Mouse (Mus musculus): ENCODE results near the gene Calr. TPM values are rescaled to one million over a fixed set of nuclear protein-coding genes. Genes with fewer than 3 reads are reported as not detected.
A peak's percentile ranks its signal among the peaks of the same experiment; 100 is the strongest.

Gene Calr
- 854 and 918 TPM in 2 replicates for polyA plus RNA-seq (2014; fragmentation: Nextera tagmentation; extraction: Ambion mirVana)

GRCm38 (mm10) chr8:84846722-84847572, at the start of gene Calr:
TSS of gene Calr (minus strand) at chr8:84846934.
- 1% methylated on average over 55 of the region's 55 CpGs for WGBS
- H3K27me3 ChIP-seq (ENCODE audit: control insufficient read depth, insufficient read depth, low read length) = no peaks in the 10 kb centered on the region
- peak within 1 kb of the TSS; percentile 75 for H3K4me2 ChIP-seq (ENCODE audit: low read depth, severe bottlenecking)
- DNase-seq (ENCODE audit: low spot score) = peak; percentile 100
- H3K36me3 ChIP-seq (ENCODE audit: control insufficient read depth, insufficient read depth, low read length) = peaks cover 32% of the 10 kb centered on the region
- peak; percentile 99 for ATAC-seq (ENCODE audit: insufficient number of reproducible peaks, low FRiP score, low TSS enrichment, low read depth)
- H3K4me1 ChIP-seq (ENCODE audit: control insufficient read depth, insufficient read depth, low read length) = peaks cover 15% of the 10 kb centered on the region
- peak within 1 kb of the TSS; percentile 79 for H3K27ac ChIP-seq (replicated peaks; ENCODE audit: low read depth, low read length)
- peak within 1 kb of the TSS; percentile 99 for H3K4me3 ChIP-seq (ENCODE audit: low read depth, low read length)
- no peaks in the 10 kb centered on the region for H3K9me3 ChIP-seq (ENCODE audit: control insufficient read depth, low read length)
- H3K9ac ChIP-seq (ENCODE audit: low read length) = peak within 1 kb of the TSS; percentile 98

DNA sequence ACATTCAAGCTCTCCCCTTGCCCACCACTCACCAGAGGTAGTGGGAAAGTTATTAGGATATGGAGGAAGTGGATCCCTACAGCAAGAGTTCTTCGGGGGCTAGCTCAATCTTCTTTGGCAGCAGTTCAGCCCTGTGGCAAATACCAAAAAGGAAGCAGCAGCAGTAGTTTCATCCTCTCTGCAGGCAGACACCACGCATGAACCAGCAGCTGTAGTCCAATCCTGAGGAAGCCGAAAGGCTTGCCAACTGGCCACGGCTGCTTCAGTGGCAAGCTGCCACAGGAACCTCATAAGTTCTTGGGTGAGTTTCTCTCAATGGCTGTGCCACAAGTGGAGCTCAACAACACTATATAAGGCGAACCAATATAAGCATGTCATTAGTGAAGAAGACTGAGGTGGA, 49.2 kb upstream of the Calr start:
- ATAC-seq (ENCODE audit: insufficient number of reproducible peaks, low FRiP score, low TSS enrichment, low read depth) = no peak
- Histone ChIP-seq H3K36me3 (ENCODE audit: control insufficient read depth, insufficient read depth, low read length) (no peaks in the 10 kb centered on the region), H3K4me2 (ENCODE audit: low read depth, severe bottlenecking) (no peak overlapping the region), H3K27me3 (ENCODE audit: control insufficient read depth, insufficient read depth, low read length) (no peaks in the 10 kb centered on the region), H3K9ac (ENCODE audit: low read length) (no peak overlapping the region), H3K4me3 (ENCODE audit: low read depth, low read length) (no peak overlapping the region), H3K9me3 (ENCODE audit: control insufficient read depth, low read length) (no peaks in the 10 kb centered on the region), H3K4me1 (ENCODE audit: control insufficient read depth, insufficient read depth, low read length) (peaks cover 6% of the 10 kb centered on the region), H3K27ac (replicated peaks; ENCODE audit: low read depth, low read length) (no peak overlapping the region)
- DNase-seq (ENCODE audit: low spot score) = no peak
- 88% methylated on average over 5 of the region's 5 CpGs for WGBS

DNA sequence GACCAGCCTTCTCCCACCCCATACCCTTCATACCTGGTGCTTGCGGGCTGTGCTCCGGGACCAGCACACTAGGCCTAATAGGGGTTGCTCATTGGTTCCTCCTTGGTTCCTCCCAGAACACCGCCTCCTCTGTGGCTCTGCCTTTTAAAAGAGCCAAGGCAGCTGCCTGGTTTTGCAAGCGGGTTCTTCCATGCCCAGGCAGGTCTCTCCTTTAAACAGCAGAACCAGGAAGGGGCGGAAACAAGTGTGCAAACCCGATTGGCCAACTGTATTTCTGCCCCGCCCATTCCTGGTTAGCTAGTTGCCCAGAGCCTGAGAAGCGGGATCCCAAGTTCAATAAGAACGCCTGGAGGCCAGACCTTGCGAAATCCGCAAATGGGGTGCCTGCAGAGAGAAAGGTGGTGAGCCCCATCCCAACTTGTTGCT, 47.0 kb upstream of the Calr start, which contains the start of gene Gcdh:
TSS of gene Gcdh (minus strand) at position 213 of the 426 bp plus-strand sequence.
- 0% methylated on average over 11 of the region's 11 CpGs for WGBS
- Histone ChIP-seq H3K4me3 (ENCODE audit: low read depth, low read length) (peak within 1 kb of the TSS; percentile 71), H3K27ac (replicated peaks; ENCODE audit: low read depth, low read length) (no peak within 1 kb of the TSS), H3K27me3 (ENCODE audit: control insufficient read depth, insufficient read depth, low read length) (no peaks in the 10 kb centered on the region), H3K36me3 (ENCODE audit: control insufficient read depth, insufficient read depth, low read length) (peaks cover 3% of the 10 kb centered on the region; the same call in 1 of the 2 replicates), H3K4me1 (ENCODE audit: control insufficient read depth, insufficient read depth, low read length) (peaks cover 6% of the 10 kb centered on the region), H3K9ac (ENCODE audit: low read length) (peak within 1 kb of the TSS; percentile 73), H3K4me2 (ENCODE audit: low read depth, severe bottlenecking) (peak within 1 kb of the TSS; percentile 85), H3K9me3 (ENCODE audit: control insufficient read depth, low read length) (no peaks in the 10 kb centered on the region)
- ATAC-seq (ENCODE audit: insufficient number of reproducible peaks, low FRiP score, low TSS enrichment, low read depth) (peak; percentile 89), DNase-seq (ENCODE audit: low spot score) (peak; percentile 92)

GRCm38 (mm10) chr8:84892993-84893708, 46.4 kb upstream of the Calr start:
- Histone ChIP-seq H3K4me3 (ENCODE audit: low read depth, low read length) (peak overlapping the region; percentile 71), H3K9me3 (ENCODE audit: control insufficient read depth, low read length) (no peaks in the 10 kb centered on the region), H3K36me3 (ENCODE audit: control insufficient read depth, insufficient read depth, low read length) (peaks cover 3% of the 10 kb centered on the region; the same call in 1 of the 2 replicates), H3K27me3 (ENCODE audit: control insufficient read depth, insufficient read depth, low read length) (no peaks in the 10 kb centered on the region), H3K4me1 (ENCODE audit: control insufficient read depth, insufficient read depth, low read length) (peaks cover 6% of the 10 kb centered on the region), H3K9ac (ENCODE audit: low read length) (peak overlapping the region; percentile 73), H3K27ac (replicated peaks; ENCODE audit: low read depth, low read length) (no peak overlapping the region), H3K4me2 (ENCODE audit: low read depth, severe bottlenecking) (peak overlapping the region; percentile 85)
- 13% methylated on average over 31 of the region's 31 CpGs for WGBS
- DNase-seq (ENCODE audit: low spot score) (no peak), ATAC-seq (ENCODE audit: insufficient number of reproducible peaks, low FRiP score, low TSS enrichment, low read depth) (peak; percentile 36)

GRCm38 (mm10) chr8:84889141-84889540, 42.4 kb upstream of the Calr start:
- Histone ChIP-seq H3K4me1 (ENCODE audit: control insufficient read depth, insufficient read depth, low read length) (peaks cover 6% of the 10 kb centered on the region), H3K27me3 (ENCODE audit: control insufficient read depth, insufficient read depth, low read length) (no peaks in the 10 kb centered on the region), H3K9me3 (ENCODE audit: control insufficient read depth, low read length) (no peaks in the 10 kb centered on the region), H3K4me3 (ENCODE audit: low read depth, low read length) (no peak overlapping the region), H3K27ac (replicated peaks; ENCODE audit: low read depth, low read length) (no peak overlapping the region), H3K4me2 (ENCODE audit: low read depth, severe bottlenecking) (no peak overlapping the region), H3K36me3 (ENCODE audit: control insufficient read depth, insufficient read depth, low read length) (peaks cover 11% of the 10 kb centered on the region), H3K9ac (ENCODE audit: low read length) (no peak overlapping the region)
- ATAC-seq (ENCODE audit: insufficient number of reproducible peaks, low FRiP score, low TSS enrichment, low read depth) = no peak
- DNase-seq (ENCODE audit: low spot score) = no peak
- 97% methylated on average over 1 of the region's 1 CpGs for WGBS

- Histone ChIP-seq H3K4me1 (ENCODE audit: control insufficient read depth, insufficient read depth, low read length) (peaks cover 6% of the 10 kb centered on the region), H3K27me3 (ENCODE audit: control insufficient read depth, insufficient read depth, low read length) (no peaks in the 10 kb centered on the region), H3K27ac (replicated peaks; ENCODE audit: low read depth, low read length) (no peak overlapping the region), H3K36me3 (ENCODE audit: control insufficient read depth, insufficient read depth, low read length) (peaks cover 11% of the 10 kb centered on the region), H3K9ac (ENCODE audit: low read length) (no peak overlapping the region), H3K4me2 (ENCODE audit: low read depth, severe bottlenecking) (no peak overlapping the region), H3K4me3 (ENCODE audit: low read depth, low read length) (no peak overlapping the region), H3K9me3 (ENCODE audit: control insufficient read depth, low read length) (no peaks in the 10 kb centered on the region)
- ATAC-seq (ENCODE audit: insufficient number of reproducible peaks, low FRiP score, low TSS enrichment, low read depth) = no peak
- WGBS = 93% methylated on average over 3 of the region's 3 CpGs
- no peak for DNase-seq (ENCODE audit: low spot score)
Measured at GRCm38 (mm10) chr8:84888280-84888679, 41.5 kb upstream of the Calr start.

DNA sequence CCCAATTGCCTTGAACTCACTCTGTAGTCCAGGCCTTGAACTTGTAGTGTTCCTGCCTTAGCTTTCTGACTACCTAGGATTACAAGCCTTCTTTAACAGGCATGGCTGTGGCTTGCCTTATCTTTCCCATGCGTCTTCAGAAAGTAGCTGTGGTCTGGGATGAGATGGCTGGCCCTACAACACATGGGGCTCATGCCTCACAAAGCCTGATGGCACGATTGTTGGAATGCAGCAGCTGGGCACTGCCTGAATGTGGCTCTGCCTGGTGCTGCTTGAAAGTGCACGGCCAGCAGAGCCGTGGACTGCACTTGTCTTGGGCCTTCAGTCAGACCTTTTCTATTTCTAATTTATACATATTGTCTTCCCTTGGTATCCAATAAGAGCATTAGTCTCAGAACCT, 38.0 kb upstream of the Calr start:
- ATAC-seq (ENCODE audit: insufficient number of reproducible peaks, low FRiP score, low TSS enrichment, low read depth) = no peak
- 90% methylated on average over 4 of the region's 4 CpGs for WGBS
- peaks cover 11% of the 10 kb centered on the region for H3K36me3 ChIP-seq (ENCODE audit: control insufficient read depth, insufficient read depth, low read length)
- H3K9ac ChIP-seq (ENCODE audit: low read length) = no peak overlapping the region
- DNase-seq (ENCODE audit: low spot score) = no peak
- no peak overlapping the region for H3K27ac ChIP-seq (replicated peaks; ENCODE audit: low read depth, low read length)
- H3K9me3 ChIP-seq (ENCODE audit: control insufficient read depth, low read length) = no peaks in the 10 kb centered on the region
- no peaks in the 10 kb centered on the region for H3K27me3 ChIP-seq (ENCODE audit: control insufficient read depth, insufficient read depth, low read length)
- H3K4me2 ChIP-seq (ENCODE audit: low read depth, severe bottlenecking) = no peak overlapping the region
- no peak overlapping the region for H3K4me3 ChIP-seq (ENCODE audit: low read depth, low read length)
- no peaks in the 10 kb centered on the region for H3K4me1 ChIP-seq (ENCODE audit: control insufficient read depth, insufficient read depth, low read length)

- Histone ChIP-seq H3K4me3 (ENCODE audit: low read depth, low read length) (no peak overlapping the region), H3K36me3 (ENCODE audit: control insufficient read depth, insufficient read depth, low read length) (no peaks in the 10 kb centered on the region), H3K27me3 (ENCODE audit: control insufficient read depth, insufficient read depth, low read length) (no peaks in the 10 kb centered on the region), H3K9ac (ENCODE audit: low read length) (no peak overlapping the region), H3K4me1 (ENCODE audit: control insufficient read depth, insufficient read depth, low read length) (no peaks in the 10 kb centered on the region), H3K27ac (replicated peaks; ENCODE audit: low read depth, low read length) (no peak overlapping the region), H3K4me2 (ENCODE audit: low read depth, severe bottlenecking) (no peak overlapping the region), H3K9me3 (ENCODE audit: control insufficient read depth, low read length) (no peaks in the 10 kb centered on the region)
- ATAC-seq (ENCODE audit: insufficient number of reproducible peaks, low FRiP score, low TSS enrichment, low read depth) (no peak), DNase-seq (ENCODE audit: low spot score) (no peak)
- WGBS = 81% methylated on average over 1 of the region's 1 CpGs
Measured at GRCm38 (mm10) chr8:84878915-84879314, 32.2 kb upstream of the Calr start.

Measured in limb, embryonic 11.5 days (tissue).